Mouse (Mus musculus) heart, embryonic 15.5 days (tissue): Measurements from ENCODE around the gene Jsrp1. TPM values are rescaled to one million over a fixed set of nuclear protein-coding genes. Genes with fewer than 3 reads are reported as not detected.

Source experiments
- ATAC-seq: fragments of 200-750 bp; cut with Nextera tagmentation; replicated peaks from 2 replicates; pipeline ENCODE4 v1.8.0; 2017; ENCODE audit warnings: low read depth, moderate TSS enrichment; ENCODE audit not compliant: insufficient number of reproducible peaks, insufficient read depth, low FRiP score
- H3K27ac ChIP-seq: fragments of 300-500 bp; sonication (generic); 2 replicates; pipeline ENCODE4 v1.5.1; 2015; ENCODE audit warnings: mild to moderate bottlenecking, inconsistent platforms
- H3K27me3 ChIP-seq: fragments of 300-500 bp; sonication (generic); 2 replicates; pipeline ENCODE4 v1.6.1; 2015; ENCODE audit warnings: inconsistent platforms
- H3K36me3 ChIP-seq: fragments of 300-500 bp; sonication (generic); 2 replicates; pipeline ENCODE4 v1.6.1; 2015; ENCODE audit warnings: mild to moderate bottlenecking, inconsistent platforms
- H3K4me1 ChIP-seq: fragments of 300-500 bp; sonication (generic); replicated peaks from 2 replicates; pipeline ENCODE4 v1.6.1; 2015; ENCODE audit warnings: inconsistent platforms
- H3K4me2 ChIP-seq: fragments of 300-500 bp; sonication (generic); 2 replicates; pipeline ENCODE4 v1.6.1; 2015; ENCODE audit warnings: inconsistent platforms, mild to moderate bottlenecking, moderate library complexity
- H3K4me3 ChIP-seq: fragments of 300-500 bp; sonication (generic); 2 replicates; pipeline ENCODE4 v1.5.1; 2015; ENCODE audit warnings: mild to moderate bottlenecking, inconsistent platforms
- H3K9ac ChIP-seq: fragments of 300-500 bp; sonication (generic); 2 replicates; pipeline ENCODE4 v1.6.1; 2015; ENCODE audit warnings: mild to moderate bottlenecking, inconsistent platforms
- H3K9me3 ChIP-seq: fragments of 300-500 bp; sonication (generic); replicated peaks from 2 replicates; pipeline ENCODE4 v1.6.1; 2016; ENCODE audit warnings: inconsistent platforms
- whole genome bisulfite sequencing: fragments of 180-500 bp; shearing (Covaris S2); methylation state at CpG from one replicate; pipeline ENCODE4 v1.1.7; 2015; ENCODE audit warnings: mixed read lengths; 5-methylcytosine and 5-hydroxymethylcytosine counted together
- microRNA counts: library from miRNA; unstranded; fragments of <30 nt; microRNA quantifications from one replicate; lab custom pipeline; 2016
- microRNA-seq: library from miRNA; unstranded; fragments of <30 nt; microRNA quantifications from one replicate; pipeline ENCODE4, GENCODE M21; 2016
- polyA plus RNA-seq: library from polyadenylated mRNA; unstranded; fragments of >200 nt; fragmentation: Nextera tagmentation; extraction: Ambion mirVana; gene quantifications from 2 replicates; pipeline ENCODE4 v1.2.1, GENCODE M21; 2015

Jsrp1 gene
- polyA plus RNA-seq, 1 experiment from 2014 or later, result 5.1 TPM

- 73% methylated on average over 10 of the region's 10 CpGs for WGBS
- Histone ChIP-seq H3K36me3 (peaks cover 59% of the 10 kb centered on the region), H3K9ac (no peak overlapping the region), H3K4me1 (peaks cover 35% of the 10 kb centered on the region), H3K4me2 (no peak overlapping the region), H3K4me3 (no peak overlapping the region), H3K9me3 (no peaks in the 10 kb centered on the region), H3K27ac (peak overlapping the region; percentile 17), H3K27me3 (no peaks in the 10 kb centered on the region)
- ATAC-seq, result no peak
These were observed 47.0 kb downstream of the Jsrp1 start for GRCm38 (mm10) chr10:80766161-80766815.

GRCm38 (mm10) chr10:80765746-80766145 is 47.6 kb downstream of the Jsrp1 start:
- no peaks in the 10 kb centered on the region for H3K9me3 ChIP-seq
- peaks cover 53% of the 10 kb centered on the region for H3K36me3 ChIP-seq
- no peak overlapping the region for H3K4me2 ChIP-seq
- ATAC-seq, result no peak
- no peaks in the 10 kb centered on the region for H3K27me3 ChIP-seq
- H3K9ac ChIP-seq, result no peak overlapping the region
- H3K4me3 ChIP-seq, result no peak overlapping the region
- 61% methylated on average over 2 of the region's 2 CpGs for WGBS
- peak overlapping the region; percentile 17; the same call in 1 of the 2 replicates for H3K27ac ChIP-seq
- H3K4me1 ChIP-seq, result peaks cover 40% of the 10 kb centered on the region

GRCm38 (mm10) chr10:80763502-80763901 is 49.8 kb downstream of the Jsrp1 start:
- Histone ChIP-seq H3K4me2 (no peak overlapping the region), H3K9ac (no peak overlapping the region), H3K27ac (no peak overlapping the region), H3K9me3 (no peaks in the 10 kb centered on the region), H3K4me1 (peaks cover 58% of the 10 kb centered on the region), H3K27me3 (no peaks in the 10 kb centered on the region), H3K4me3 (no peak overlapping the region), H3K36me3 (peaks cover 33% of the 10 kb centered on the region)
- ATAC-seq, result no peak
- 83% methylated on average over 2 of the region's 2 CpGs for WGBS

GRCm38 (mm10) chr10:80761821-80762220 is 51.5 kb downstream of the Jsrp1 start:
- Histone ChIP-seq H3K4me3 (no peak overlapping the region), H3K4me1 (peaks cover 74% of the 10 kb centered on the region)
- WGBS, result 61% methylated on average over 3 of the region's 3 CpGs

GRCm38 (mm10) chr10:80760596-80761524 is 52.4 kb downstream of the Jsrp1 start:
- H3K4me1 ChIP-seq, result peaks cover 75% of the 10 kb centered on the region
- ATAC-seq, result no peak
- 70% methylated on average over 4 of the region's 4 CpGs for WGBS

More at GRCm38 (mm10) chr10:80761821-80762220, 51.5 kb downstream of the Jsrp1 start:
- Histone ChIP-seq H3K4me2 (no peak overlapping the region), H3K27me3 (no peaks in the 10 kb centered on the region), H3K9ac (no peak overlapping the region), H3K36me3 (peaks cover 19% of the 10 kb centered on the region; the same call in 1 of the 2 replicates), H3K27ac (no peak overlapping the region), H3K9me3 (no peaks in the 10 kb centered on the region)
- no peak for ATAC-seq

GRCm38 (mm10) chr10:80758651-80759050 is 54.6 kb downstream of the Jsrp1 start:
- Histone ChIP-seq H3K4me3 (no peak overlapping the region), H3K27me3 (no peaks in the 10 kb centered on the region), H3K27ac (peak overlapping the region; percentile 87), H3K9ac (0 out of 2 replicates have a peak overlapping the region, but pooled peaks have one; percentile 5), H3K4me2 (no peak overlapping the region), H3K9me3 (no peaks in the 10 kb centered on the region), H3K4me1 (peaks cover 75% of the 10 kb centered on the region), H3K36me3 (no peaks in the 10 kb centered on the region)
- 54% methylated on average over 7 of the region's 7 CpGs for WGBS
- ATAC-seq, result no peak

More at GRCm38 (mm10) chr10:80760596-80761524, 52.4 kb downstream of the Jsrp1 start:
- H3K9me3 ChIP-seq, result no peaks in the 10 kb centered on the region
- H3K36me3 ChIP-seq, result peaks cover 11% of the 10 kb centered on the region; the same call in 1 of the 2 replicates
- H3K27me3 ChIP-seq, result no peaks in the 10 kb centered on the region
- no peak overlapping the region for H3K4me3 ChIP-seq
- peak overlapping the region; percentile 46 for H3K27ac ChIP-seq
- no peak overlapping the region for H3K9ac ChIP-seq
- H3K4me2 ChIP-seq, result peak overlapping the region; percentile 2; the same call in 1 of the 2 replicates

MicroRNA genes within 50 kb of the gene (microRNA counts, 519-probe panel; counts per million panel counts)
- not detected for microRNA mmu-miR-1982 (lab: Ali Mortazavi, UCI)

Small RNA genes within 50 kb of the gene (microRNA-seq; reads per million reads assigned to microRNA genes)
- gene Mir1982, result 1.5 reads per million

Other genes starting within 250 kb of the Jsrp1 start
- 4.7 and 6.4 TPM in 2 replicates for gene Klf16, start 236.2 kb downstream of the Jsrp1 start, polyA plus RNA-seq
- gene Abhd17a, start 223.2 kb downstream of the Jsrp1 start, polyA plus RNA-seq, result 84.2 and 110 TPM in 2 replicates
- 55.9 and 71.6 TPM in 2 replicates for gene Scamp4, start 210.6 kb downstream of the Jsrp1 start, polyA plus RNA-seq
- 3.0 and 3.9 TPM in 2 replicates for gene Adat3, start 210.6 kb downstream of the Jsrp1 start, polyA plus RNA-seq
- 1.2 and 2.7 TPM in 2 replicates for gene Gm49322, start 207.5 kb downstream of the Jsrp1 start, polyA plus RNA-seq
- 78.2 and 112 TPM in 2 replicates for gene Csnk1g2, start 190.7 kb downstream of the Jsrp1 start, polyA plus RNA-seq
- 45.4 and 64.8 TPM in 2 replicates for gene Btbd2, start 156.4 kb downstream of the Jsrp1 start, polyA plus RNA-seq
- gene Mknk2, start 135.4 kb downstream of the Jsrp1 start, polyA plus RNA-seq, result 70.8 and 99.5 TPM in 2 replicates
- 22.1 and 33.6 TPM in 2 replicates for gene Mob3a, start 111.5 kb downstream of the Jsrp1 start, polyA plus RNA-seq
- gene Izumo4, start 111.3 kb downstream of the Jsrp1 start, polyA plus RNA-seq, result 10.4 and 14.6 TPM in 2 replicates
- gene Ap3d1, start 71.2 kb downstream of the Jsrp1 start, polyA plus RNA-seq, result 45.0 and 51.4 TPM in 2 replicates
- 16.1 and 22.4 TPM in 2 replicates for gene Dot1l, start 58.3 kb downstream of the Jsrp1 start, polyA plus RNA-seq
- gene Sf3a2, start 15.3 kb downstream of the Jsrp1 start, polyA plus RNA-seq, result 38.3 and 48.3 TPM in 2 replicates
- 65.2 and 83.1 TPM in 2 replicates for gene Plekhj1, start 14.9 kb downstream of the Jsrp1 start, polyA plus RNA-seq
- 0.16 and 0.19 TPM in 2 replicates for gene Amh, start 8.3 kb downstream of the Jsrp1 start, polyA plus RNA-seq
- gene Oaz1, start 13.2 kb upstream of the Jsrp1 start, polyA plus RNA-seq, result 1,772 and 2,077 TPM in 2 replicates
- gene Lingo3, start 30.5 kb upstream of the Jsrp1 start, polyA plus RNA-seq, result 0.29 and 0.43 TPM in 2 replicates
- 153 and 154 TPM in 2 replicates for gene Lsm7, start 41.7 kb upstream of the Jsrp1 start, polyA plus RNA-seq
- 23.1 and 32.5 TPM in 2 replicates for gene Sppl2b, start 41.8 kb upstream of the Jsrp1 start, polyA plus RNA-seq
- 0.04 TPM in 1 of 2 replicates, not detected in the other for gene Tmprss9, start 58.4 kb upstream of the Jsrp1 start, polyA plus RNA-seq
- gene Timm13, start 87.5 kb upstream of the Jsrp1 start, polyA plus RNA-seq, result 269 and 299 TPM in 2 replicates
- gene Lmnb2, start 104.7 kb upstream of the Jsrp1 start, polyA plus RNA-seq, result 22.0 and 32.1 TPM in 2 replicates
- 30.8 and 34.1 TPM in 2 replicates for gene Gadd45b, start 116.6 kb upstream of the Jsrp1 start, polyA plus RNA-seq
- gene Gng7, start 201.4 kb upstream of the Jsrp1 start, polyA plus RNA-seq, result 1.1 and 1.9 TPM in 2 replicates
- gene Diras1, start 212.2 kb upstream of the Jsrp1 start, polyA plus RNA-seq, result 0.29 TPM in 1 of 2 replicates, not detected in the other
- 7.1 and 11.8 TPM in 2 replicates for gene Slc39a3, start 223.9 kb upstream of the Jsrp1 start, polyA plus RNA-seq
- 133 and 166 TPM in 2 replicates for gene Sgta, start 246.7 kb upstream of the Jsrp1 start, polyA plus RNA-seq